Mouse (Mus musculus): Measurements from ENCODE around the gene Mrpl22. TPM values are rescaled to one million over a fixed set of nuclear protein-coding genes. Genes with fewer than 3 reads are reported as not detected.
A peak's percentile ranks its signal among the peaks of the same experiment; 100 is the strongest.
"Not testable (repeated sequence)": the region's sequence is repeated elsewhere in the genome, so short reads cannot be mapped to it uniquely, and the experiment has no call there.

Gene Mrpl22
- total RNA-seq, 2 experiments from 2014 or later = 30.3 to 34.9 TPM

- peak; percentile 57 to 70 for DNase-seq (ENCODE audit: low spot score in 2 of 2)
Observed at GRCm38 (mm10) chr11:58225655-58226054, 54.2 kb downstream of the Mrpl22 start.

DNA sequence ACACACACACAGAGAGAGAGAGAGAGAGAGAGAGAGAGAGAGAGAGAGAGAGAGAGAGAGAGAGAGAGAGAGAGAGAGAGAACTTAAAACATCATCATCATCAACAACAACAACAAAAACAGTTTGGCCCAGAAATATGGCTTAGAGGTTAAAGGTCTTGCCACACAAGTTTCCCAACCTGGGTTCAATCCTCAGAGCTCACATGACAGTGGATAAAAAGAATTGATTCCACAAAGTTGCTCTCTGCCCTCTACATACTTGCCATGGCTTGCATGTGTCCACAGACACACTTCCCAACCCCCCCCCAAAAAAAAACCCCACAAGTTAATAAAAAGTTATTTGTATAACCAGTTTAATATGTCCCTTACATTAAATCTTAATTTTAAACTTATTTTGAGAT is 55.0 kb downstream of the Mrpl22 start:
- DNase-seq (ENCODE audit: low spot score in 2 of 2) = no peak

DNA sequence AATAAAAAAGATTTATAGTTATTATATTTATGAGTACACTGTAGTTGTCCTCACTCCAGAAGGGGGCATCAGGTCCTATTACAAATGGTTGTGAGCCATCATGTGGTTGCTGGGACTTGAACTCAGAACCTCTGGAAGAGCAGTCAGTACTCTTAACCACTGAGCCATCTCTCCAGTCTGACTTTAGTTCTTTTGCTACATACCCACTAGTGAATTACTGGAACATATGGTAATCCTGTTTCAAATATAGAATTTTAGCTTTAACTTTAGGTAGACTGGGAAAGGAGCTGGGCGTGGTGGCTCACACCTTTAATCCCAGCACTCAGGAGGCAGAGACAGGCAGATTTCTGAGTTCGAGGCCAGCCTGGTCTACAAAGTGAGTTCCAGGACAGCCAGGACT is 56.6 kb downstream of the Mrpl22 start:
- not testable (repeated sequence) for DNase-seq (ENCODE audit: low spot score in 2 of 2)

Other genes with a start within 250 kb of the Mrpl22 start
- 10 to 100 TPM; 89.6 to 92.3 TPM for gene Larp1, start 162.6 kb upstream of the Mrpl22 start, total RNA-seq (2021)
- not detected for gene Gm12248, start 78.5 kb upstream of the Mrpl22 start, total RNA-seq (2021)
- 10 to 100 TPM; 45.9 to 51.1 TPM for gene Cnot8, start 67.5 kb upstream of the Mrpl22 start, total RNA-seq (2021)
- gene Gemin5, start 3.1 kb upstream of the Mrpl22 start, total RNA-seq (2021) = 10 to 100 TPM; 17.5 to 18.5 TPM
- under 1 TPM; 0.85 to 0.94 TPM for gene Igtp, start 27.9 kb downstream of the Mrpl22 start, total RNA-seq (2021)
- 1 to 10 TPM; 1.2 to 1.6 TPM for gene Irgm2, start 28.0 kb downstream of the Mrpl22 start, total RNA-seq (2021)
- not detected for gene 4930438A08Rik, start 103.1 kb downstream of the Mrpl22 start, total RNA-seq (2021)
- 10 to 100 TPM; 17.7 to 23.5 TPM for gene Zfp692, start 135.4 kb downstream of the Mrpl22 start, total RNA-seq (2021)
- gene Zfp672, start 158.7 kb downstream of the Mrpl22 start, total RNA-seq (2021) = 10 to 100 TPM; 43.0 to 51.1 TPM
- 10 to 100 TPM; 59.5 to 64.3 TPM for gene Sh3bp5l, start 159.1 kb downstream of the Mrpl22 start, total RNA-seq (2021)
- gene Lypd8, start 207.4 kb downstream of the Mrpl22 start, total RNA-seq (2021) = not detected
- not detected for gene 1810065E05Rik, start 249.4 kb downstream of the Mrpl22 start, total RNA-seq (2021)